Mouse (Mus musculus): ENCODE measurements at regions not wholly inside any gene's neighbourhood (a gene's known extent, or its start where the extent isn't known, plus 50 kb on each side); places are given as distances from the start of the nearest gene placed in this dataset.

DNA sequence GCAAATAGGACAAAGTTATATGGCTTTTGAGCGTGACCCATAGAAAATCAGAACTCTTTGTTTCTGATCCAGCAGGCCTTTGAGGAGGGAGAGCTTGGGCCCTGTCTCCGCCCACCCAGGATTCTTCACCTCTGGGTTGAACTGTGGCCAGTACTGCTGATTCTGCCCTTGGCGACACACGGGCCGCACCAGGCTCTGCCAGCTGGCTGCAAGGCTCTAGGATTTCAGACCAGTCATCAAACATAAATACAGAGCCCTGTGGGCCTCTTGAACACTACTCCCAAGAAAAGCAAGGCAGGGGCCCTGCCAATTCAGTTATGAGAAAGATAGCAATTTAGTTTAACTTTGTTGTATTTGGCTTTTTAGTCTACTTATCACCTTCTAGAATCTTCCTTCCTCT is 103.4 kb upstream of the Trpm1 start:
- TF ChIP-seq CTCF (IDR thresholded peaks at IDR 0.05; ENCODE audit: borderline replicate concordance, control insufficient read depth, extremely low read depth, insufficient read depth, low read length, poor library complexity) (no peak), POLR2A (IDR thresholded peaks at IDR 0.05; ENCODE audit: control insufficient read depth, extremely low read depth, insufficient read depth, low read length, poor library complexity) (no peak)
